Mouse (Mus musculus): Measurements from ENCODE around the gene Tomm20.

GRCm38 (mm10) chr8:126916611-126917010 is 29.0 kb downstream of the Tomm20 start:
- TF ChIP-seq CTCF (IDR thresholded peaks at IDR 0.05; ENCODE audit: low read depth, low read length) (no peak), POLR2A (IDR thresholded peaks at IDR 0.05; ENCODE audit: insufficient read depth, low read length) (no peak)

Data from ES-Bruce4 (cell line).